In genomic region chrX:155177230-155177629, GRCm38 (mm10) we compare ENCODE assay signal across 28 mouse cellular contexts. TPM values are rescaled to one million over a fixed set of nuclear protein-coding genes. Genes with fewer than 3 reads are reported as not detected.
A peak's percentile ranks its signal among the peaks of the same experiment; 100 is the strongest.
DNase-seq lines count a peak whose midpoint lies in the region; ATAC-seq and TF ChIP-seq lines count a peak whose summit lies in the region.
"Had no signal": no experiment of that assay in that cellular context is flagged by ENCODE, and none has a peak within 500 bp of the region (broad histone marks: within the 10 kb centered on the region; RNA-seq: fewer than 3 reads in every experiment).

No protein-coding gene starts in this region.

- H3K27me3 ChIP-seq in intestine, embryonic 15.5 days (replicated peaks), result no peaks in the 10 kb centered on the region
- H3K27me3 ChIP-seq in small intestine, adult 2 months (ENCODE audit: control insufficient read depth, insufficient read depth, low read length), result no peaks in the 10 kb centered on the region
- H3K27me3 ChIP-seq: heart, embryonic 13.5 days; hindbrain, embryonic 15.5 days; limb, embryonic 12.5 days; neural tube, embryonic 12.5 days had no signal

- H3K36me3 ChIP-seq in intestine, embryonic 15.5 days, result no peaks in the 10 kb centered on the region
- no peaks in the 10 kb centered on the region for H3K36me3 ChIP-seq in small intestine, adult 2 months (ENCODE audit: control insufficient read depth, insufficient read depth, low read length)
- H3K36me3 ChIP-seq: heart, embryonic 13.5 days; hindbrain, embryonic 15.5 days; limb, embryonic 12.5 days; neural tube, embryonic 12.5 days had no signal

- WGBS in intestine, embryonic 15.5 days, result 63% methylated on average over 2 of the region's 2 CpGs
- 24% methylated on average over 2 of the region's 2 CpGs for WGBS in small intestine, adult 2 months

- no peak for TF ChIP-seq CTCF in bone marrow macrophage, adult 2 months (IDR thresholded peaks at IDR 0.05; ENCODE audit: low read depth, low read length)
- no peak for TF ChIP-seq CTCF in small intestine, adult 2 months (IDR thresholded peaks at IDR 0.05; ENCODE audit: extremely low read depth, insufficient read length, insufficient replicate concordance, low read depth, low read length)

- intact Hi-C loops in left cerebral cortex, postnatal 10 days (cut with DNase I), result no loop called here

- H3K4me3 ChIP-seq in bone marrow macrophage, adult 2 months (ENCODE audit: insufficient read depth, low read length), result no peak overlapping the region
- no peak overlapping the region for H3K4me3 ChIP-seq in intestine, embryonic 15.5 days (replicated peaks)
- no peak overlapping the region for H3K4me3 ChIP-seq in small intestine, adult 2 months (ENCODE audit: low read depth, low read length)
- H3K4me3 ChIP-seq: heart, embryonic 13.5 days; hindbrain, embryonic 15.5 days; limb, embryonic 12.5 days; neural tube, embryonic 12.5 days had no signal

- ATAC-seq in intestine, embryonic 15.5 days, result 0 out of 2 replicates have a peak, but pooled peaks have one; percentile 27

- peak; percentile 38 for DNase-seq in layer of hippocampus, adult 9-11 months
- no peak for DNase-seq in layer of hippocampus, postnatal 10 days (ENCODE audit: low spot score in 2 of 2)
- DNase-seq in spleen, adult 18-20 months, result no peak
- DNase-seq in left cerebral cortex, postnatal 10 days (ENCODE audit: extremely low spot score in 1 of 2, low spot score in 2 of 2), result no peak
- DNase-seq: adrenal gland, adult 2 months; cerebellum, adult 11 months; cerebellum, postnatal 10 days; embryo, embryonic 11 days; heart, postnatal 4 days; kidney, adult 11 months; kidney, postnatal 14 days; lung, postnatal 10 days; thymus, adult 18-20 months had no signal

- no peaks in the 10 kb centered on the region for H3K9me3 ChIP-seq in intestine, embryonic 15.5 days
- H3K9me3 ChIP-seq: hindbrain, embryonic 15.5 days; limb, embryonic 12.5 days; neural tube, embryonic 12.5 days had no signal

- no peak overlapping the region for H3K4me2 ChIP-seq in intestine, embryonic 15.5 days (replicated peaks)
- H3K4me2 ChIP-seq: heart, embryonic 13.5 days; hindbrain, embryonic 15.5 days; limb, embryonic 12.5 days; midbrain, embryonic 11.5 days; neural tube, embryonic 12.5 days had no signal

- no peak overlapping the region for H3K9ac ChIP-seq in intestine, embryonic 15.5 days
- H3K9ac ChIP-seq: heart, embryonic 13.5 days; hindbrain, embryonic 15.5 days; limb, embryonic 12.5 days; liver, embryonic 14.5 days; neural tube, embryonic 12.5 days had no signal

- TF ChIP-seq POLR2A in bone marrow macrophage, adult 2 months (IDR thresholded peaks at IDR 0.05; ENCODE audit: borderline replicate concordance, low read depth, low read length), result no peak
- no peak for TF ChIP-seq POLR2A in small intestine, adult 2 months (IDR thresholded peaks at IDR 0.05; ENCODE audit: low read depth, low read length)

- peak overlapping the region; percentile 86 for H3K27ac ChIP-seq in bone marrow macrophage, adult 2 months (ENCODE audit: insufficient read depth, low read depth, low read length)
- no peak overlapping the region for H3K27ac ChIP-seq in intestine, embryonic 15.5 days
- peak overlapping the region; percentile 35; the same call in 1 of the 2 replicates for H3K27ac ChIP-seq in small intestine, adult 2 months (ENCODE audit: insufficient read depth, low read depth, low read length)
- H3K27ac ChIP-seq: heart, embryonic 13.5 days; hindbrain, embryonic 15.5 days; limb, embryonic 12.5 days; liver, embryonic 14.5 days; neural tube, embryonic 12.5 days had no signal

- peaks cover 22% of the 10 kb centered on the region for H3K4me1 ChIP-seq in bone marrow macrophage, adult 2 months (ENCODE audit: control insufficient read depth, insufficient read depth, low read length)
- H3K4me1 ChIP-seq in intestine, embryonic 15.5 days (replicated peaks), result no peaks in the 10 kb centered on the region
- H3K4me1 ChIP-seq in small intestine, adult 2 months (ENCODE audit: control insufficient read depth, insufficient read depth, insufficient read length, low read length), result no peaks in the 10 kb centered on the region
- H3K4me1 ChIP-seq: heart, embryonic 13.5 days; hindbrain, embryonic 15.5 days; limb, embryonic 12.5 days; neural tube, embryonic 12.5 days had no signal

RNA-seq across cellular contexts. Expression of gene Sat1, which starts 39.0 kb away (rescaled TPM):
- 10 to 100 TPM; 59.8 to 60.3 TPM for total RNA-seq in layer of hippocampus, postnatal 10 days (2021)
- polyA plus RNA-seq in bone marrow macrophage, adult 2 months (2012; ENCODE audit: insufficient read depth, insufficient read length, missing spikeins), result 665 and 747 TPM in 2 replicates
- polyA plus RNA-seq in intestine, embryonic 15.5 days (2015; fragmentation: Nextera tagmentation; extraction: Ambion mirVana), result 281 and 284 TPM in 2 replicates
- 6.8 and 12.4 TPM in 2 replicates for polyA plus RNA-seq in small intestine, adult 2 months (2012; rRNA removed)
- 10 to 100 TPM; 52.4 to 57.1 TPM for total RNA-seq in left cerebral cortex, postnatal 10 days (2021)

RNA-seq across cellular contexts. Expression of gene Cldn34b2, which starts 49.0 kb away (rescaled TPM):
- not detected for total RNA-seq in layer of hippocampus, postnatal 10 days (2021)
- not detected in 2 replicates for polyA plus RNA-seq in bone marrow macrophage, adult 2 months (2012; ENCODE audit: insufficient read depth, insufficient read length, missing spikeins)
- polyA plus RNA-seq in intestine, embryonic 15.5 days (2015; fragmentation: Nextera tagmentation; extraction: Ambion mirVana), result not detected in 2 replicates
- not detected in 2 replicates for polyA plus RNA-seq in small intestine, adult 2 months (2012; rRNA removed)
- not detected for total RNA-seq in left cerebral cortex, postnatal 10 days (2021)
- total RNA-seq: adrenal gland, adult 2 months; gastrocnemius, adult 18-20 months; heart, postnatal 4 days; left cerebral cortex, adult 8-10 months had no signal
- polyA plus RNA-seq: adrenal gland, adult 2 months; brain, embryonic 14.5 days; C2C12; embryonic facial prominence, embryonic 14.5 days; heart, embryonic 13.5 days; hindbrain, embryonic 15.5 days; limb, embryonic 12.5 days; liver, embryonic 14.5 days; midbrain, embryonic 11.5 days; neural tube, embryonic 12.5 days; stomach, embryonic 14.5 days had no signal

Comparison
In these comparisons a context has a peak if more than half of its experiments do, and no peak if none do; other contexts are left out.
1. RNA of gene Sat1, which starts 39.0 kb away (polyA plus RNA-seq): 665 to 747 TPM in bone marrow macrophage, adult 2 months and 281 to 284 TPM in intestine, embryonic 15.5 days; 6.8 to 12.4 TPM in small intestine, adult 2 months; every median in the first group is over 10 times any median in the second.